Mouse (Mus musculus) natural killer cell, adult 2 months (primary cell): ENCODE data around the gene Slc17a5.

Experiments
- DNase-seq, 2 experiments: peaks; one replicate each; pipeline ENCODE4 v3.0.0; 2022; ENCODE audit warnings: low spot score in 2 of 2

The Slc17a5 gene

DNA sequence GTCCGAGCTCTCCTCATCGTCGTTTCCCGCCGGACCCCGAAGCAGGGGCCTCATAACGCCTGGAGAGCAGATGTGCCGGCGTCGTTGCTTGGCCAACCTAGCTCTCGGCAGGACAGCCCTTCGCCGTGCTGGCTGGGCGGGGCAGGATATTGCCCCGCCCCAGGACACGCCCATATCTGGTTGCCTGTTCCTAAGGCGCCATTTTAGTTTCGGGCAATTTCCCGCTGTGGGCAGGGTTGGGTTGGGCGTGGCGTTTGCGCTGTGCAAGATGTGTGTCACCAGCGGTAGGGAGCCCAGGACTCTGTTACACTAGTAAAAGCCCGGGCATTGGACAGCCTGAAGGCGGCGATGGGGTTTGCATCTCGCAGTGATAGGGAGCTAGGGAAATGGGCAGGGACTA, at the start of gene Slc17a5:
Gene Slc17a5 (minus strand): TSS at position 128 of the 400 bp plus-strand sequence.
- peak; percentile 93 to 94 for DNase-seq

DNA sequence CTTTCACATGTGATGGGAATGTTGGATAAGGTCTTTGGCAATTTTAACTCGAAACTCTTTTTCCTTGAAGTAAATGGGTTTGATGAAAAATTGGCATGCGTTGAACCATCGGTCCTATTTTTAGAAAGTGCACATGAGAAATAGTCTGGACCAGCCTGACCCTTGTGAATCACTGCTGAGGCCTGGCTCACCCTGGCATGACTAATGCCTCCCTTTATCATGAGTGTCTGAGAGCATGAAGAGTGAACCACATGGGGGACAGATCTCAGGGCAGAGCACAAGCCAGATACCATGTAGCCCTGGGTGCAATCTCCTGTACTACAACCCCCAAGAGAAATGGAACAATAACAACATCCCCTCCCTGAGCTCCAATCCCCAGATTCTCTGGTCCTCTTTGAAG, 46.1 kb upstream of the Slc17a5 start:
- no peak for DNase-seq

DNA sequence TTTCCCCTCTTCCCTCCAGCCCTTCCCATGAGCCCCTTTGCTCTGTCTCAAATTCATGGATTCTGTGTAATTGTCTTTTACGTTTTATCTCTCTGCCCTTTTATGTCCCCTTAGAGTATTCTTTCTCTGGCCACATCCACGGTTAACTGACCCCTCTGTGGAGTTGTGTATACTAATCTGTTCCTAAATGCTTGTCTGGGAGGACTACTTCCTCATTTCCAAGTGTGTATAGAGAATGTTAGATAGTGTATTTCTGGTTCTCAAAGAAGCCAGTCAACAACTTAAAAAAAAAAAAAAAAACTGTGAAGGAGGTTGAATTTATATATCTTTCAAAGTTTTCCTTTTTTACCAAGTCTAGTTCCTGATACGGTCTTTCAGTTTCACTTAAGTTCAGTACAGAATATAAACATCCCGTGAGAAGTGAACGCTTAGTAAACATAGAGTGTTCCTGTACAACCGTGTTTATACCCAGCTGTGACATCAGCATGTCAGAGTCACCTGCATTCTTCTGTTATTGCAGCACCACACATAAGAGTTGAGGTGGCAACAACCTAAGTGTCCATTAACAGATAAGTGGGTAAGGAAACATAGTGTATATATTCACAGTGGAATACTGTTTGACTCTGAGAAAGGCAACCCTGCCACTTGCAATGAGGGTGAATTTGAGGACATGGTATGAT, 44.1 kb upstream of the Slc17a5 start:
- no peak for DNase-seq

GRCm38 (mm10) chr9:78629991-78630390, 42.1 kb upstream of the Slc17a5 start:
- no peak for DNase-seq

- DNase-seq, result no peak
Observed at GRCm38 (mm10) chr9:78623301-78623747, 35.5 kb upstream of the Slc17a5 start.

DNA sequence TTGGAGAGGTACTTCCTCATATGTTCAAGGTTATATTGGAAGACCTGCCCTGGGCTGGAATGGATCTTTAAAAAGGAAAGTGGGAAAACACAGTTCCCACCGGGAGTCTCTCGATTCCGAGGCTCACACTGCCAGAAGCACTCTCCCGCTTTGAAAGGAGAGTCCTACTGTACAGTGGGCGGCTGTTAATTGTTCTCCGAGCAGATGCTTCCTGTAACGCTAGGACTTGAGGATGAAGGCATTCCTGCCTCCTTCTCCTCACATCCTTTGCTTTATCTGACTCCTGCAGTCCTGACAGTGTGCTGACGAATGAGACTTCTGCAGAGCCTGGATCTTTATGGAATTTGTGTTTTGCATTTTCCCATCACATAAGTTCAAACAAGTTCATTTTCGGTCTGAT, 31.4 kb upstream of the Slc17a5 start:
- no peak for DNase-seq

- no peak for DNase-seq
Observed at GRCm38 (mm10) chr9:78615401-78616021, 27.7 kb upstream of the Slc17a5 start, which contains the start of gene Cd109. TSS of gene Cd109 (plus strand) at chr9:78615546.

GRCm38 (mm10) chr9:78614201-78614600, 26.4 kb upstream of the Slc17a5 start:
- no peak for DNase-seq

DNA sequence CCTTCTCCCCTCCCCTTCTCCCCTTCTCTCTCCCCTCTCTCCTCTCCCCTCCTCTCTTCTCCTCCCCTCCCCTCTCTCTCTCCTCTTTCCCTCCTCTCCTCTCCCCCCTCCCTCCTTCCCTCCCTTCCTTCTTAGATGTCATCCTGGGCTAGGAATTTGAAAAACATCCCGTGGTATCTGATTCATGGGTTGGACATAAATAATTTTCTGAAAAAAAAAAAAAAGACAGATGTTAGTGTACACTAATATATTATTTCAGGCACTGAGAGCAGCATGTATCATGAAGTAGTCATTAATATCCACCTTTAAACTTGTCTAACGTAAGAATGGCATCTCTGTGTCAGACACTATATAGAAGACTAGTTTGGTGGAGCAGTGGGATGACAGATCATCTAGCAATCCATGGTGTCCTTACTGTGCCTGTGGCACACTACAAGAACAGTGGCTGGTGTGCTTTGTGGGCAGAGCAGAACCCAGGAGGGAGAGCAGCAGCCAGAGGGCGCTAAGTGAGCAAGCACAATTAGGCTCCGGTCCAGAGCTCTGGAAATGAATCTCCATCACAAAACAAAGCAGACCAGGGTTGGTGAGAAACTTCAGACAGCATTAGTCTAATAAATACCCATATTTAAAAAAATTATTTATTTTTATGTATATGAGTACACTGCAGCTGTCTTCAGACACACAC, 13.3 kb upstream of the Slc17a5 start:
- no peak for DNase-seq

GRCm38 (mm10) chr9:78599927-78600326, 12.1 kb upstream of the Slc17a5 start:
- no peak for DNase-seq

DNA sequence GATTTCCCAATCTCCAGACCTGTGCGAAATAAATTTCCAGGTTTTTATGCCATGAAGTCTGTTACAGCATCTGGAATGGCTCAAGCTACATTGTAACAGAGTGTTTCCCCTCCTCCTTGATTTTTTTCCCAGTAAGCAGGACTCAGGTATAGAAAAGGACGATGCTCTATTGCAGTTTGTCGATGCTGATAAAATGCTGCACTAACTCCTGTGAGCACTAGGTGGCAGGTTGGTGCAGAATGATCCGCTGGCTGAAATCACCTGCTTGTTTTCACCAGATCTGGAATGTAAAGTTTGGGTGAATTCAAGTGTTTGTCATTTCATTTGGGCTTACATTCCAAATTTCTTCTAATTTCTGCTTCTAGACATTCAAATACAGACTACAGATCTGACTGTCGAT, 9.0 kb upstream of the Slc17a5 start:
- peak; percentile 3 to 20 for DNase-seq

GRCm38 (mm10) chr9:78595769-78596555, 8.1 kb upstream of the Slc17a5 start:
- no peak for DNase-seq

DNA sequence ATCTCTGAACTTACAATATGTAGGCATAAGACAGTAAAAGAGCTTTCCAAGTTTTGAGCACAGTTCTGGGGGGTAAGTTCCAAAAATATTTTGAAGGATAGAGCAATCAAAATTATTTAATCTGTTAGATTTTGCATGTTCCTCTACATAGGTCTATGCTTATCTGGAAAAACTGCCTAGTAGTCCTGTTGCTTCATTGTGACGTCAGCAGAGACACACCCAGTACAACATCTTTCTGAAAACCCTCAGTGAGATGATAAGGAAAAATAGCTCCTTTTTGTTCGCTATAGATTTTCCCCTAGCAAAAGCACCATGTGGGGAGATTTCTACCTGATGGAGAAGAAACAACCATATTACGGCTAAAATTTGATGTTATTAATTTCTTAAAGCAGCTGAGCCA, 7.4 kb upstream of the Slc17a5 start:
- no peak for DNase-seq

- DNase-seq, result no peak
Observed at GRCm38 (mm10) chr9:78590471-78590870, 2.6 kb upstream of the Slc17a5 start.

GRCm38 (mm10) chr9:78588411-78589033, 681 bp upstream of the Slc17a5 start:
- peak in 1 of 2 experiments; percentile 61 for DNase-seq

DNA sequence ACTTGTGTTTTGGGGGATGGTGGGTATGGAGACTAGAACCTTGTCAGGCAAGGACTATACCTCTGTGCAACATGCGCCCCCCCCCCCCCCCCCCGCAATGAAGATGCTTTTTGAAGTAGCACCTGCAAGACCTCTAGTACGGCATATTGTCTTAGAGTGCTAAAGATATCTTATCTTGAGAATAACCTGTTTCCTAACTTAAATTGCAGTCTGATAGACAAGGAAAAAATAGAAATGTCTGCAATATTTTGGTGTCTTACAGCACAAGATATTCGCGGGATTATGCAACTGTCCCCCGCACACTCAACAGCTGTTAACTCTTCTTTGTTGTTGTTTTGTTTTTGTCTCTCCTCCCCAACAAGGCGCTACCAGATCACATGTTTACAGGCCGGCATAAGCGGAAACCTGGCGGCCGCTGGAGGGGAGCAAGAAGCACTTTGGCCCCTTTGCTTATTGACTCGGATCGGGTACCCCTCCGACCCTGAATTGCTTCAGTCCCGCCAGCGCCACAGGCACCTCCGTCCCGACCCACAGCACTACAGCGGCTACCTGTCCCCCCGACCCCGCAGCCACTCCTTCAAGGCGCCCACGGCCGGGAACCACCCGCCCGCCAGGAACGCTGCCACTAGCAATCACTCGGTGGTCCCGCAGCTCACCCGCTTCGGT, 490 bp downstream of the Slc17a5 start:
- DNase-seq, result peak; percentile 29 to 35

DNA sequence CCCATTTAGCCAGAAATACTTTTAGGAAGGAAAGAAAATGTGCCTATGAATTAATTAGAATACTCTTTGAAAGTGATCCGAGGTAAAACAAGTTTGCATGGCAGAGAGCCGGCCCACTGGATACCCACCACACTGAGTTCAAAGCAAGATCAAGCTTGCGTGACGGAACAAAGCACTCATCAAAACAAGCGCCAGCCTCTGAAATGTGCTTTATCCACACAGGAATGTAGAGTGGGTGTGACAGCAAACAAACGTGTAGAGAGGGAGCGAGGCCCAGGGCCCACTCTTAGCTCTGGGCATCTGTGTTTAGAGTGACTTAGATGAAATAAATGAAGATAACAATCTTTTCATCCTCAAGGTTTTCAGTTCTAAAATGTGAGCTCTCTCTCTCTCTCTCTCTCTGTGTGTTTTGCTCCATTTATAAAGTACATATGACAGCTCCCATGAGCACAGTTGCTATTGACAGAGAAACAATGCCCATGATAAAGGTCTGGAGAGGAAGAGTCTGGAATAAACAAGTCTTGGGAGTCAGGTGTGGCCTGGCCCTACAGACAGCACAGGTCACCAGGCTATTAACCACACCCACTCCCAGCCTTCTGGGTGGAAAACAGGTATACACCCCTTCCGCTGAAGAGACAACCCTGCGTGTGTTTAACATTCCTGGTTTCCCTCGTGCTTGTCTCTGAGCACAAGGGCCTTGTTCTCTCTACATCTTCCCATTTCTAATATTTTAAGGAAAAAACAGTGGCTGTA, 8.0 kb downstream of the Slc17a5 start:
- DNase-seq, result no peak

DNA sequence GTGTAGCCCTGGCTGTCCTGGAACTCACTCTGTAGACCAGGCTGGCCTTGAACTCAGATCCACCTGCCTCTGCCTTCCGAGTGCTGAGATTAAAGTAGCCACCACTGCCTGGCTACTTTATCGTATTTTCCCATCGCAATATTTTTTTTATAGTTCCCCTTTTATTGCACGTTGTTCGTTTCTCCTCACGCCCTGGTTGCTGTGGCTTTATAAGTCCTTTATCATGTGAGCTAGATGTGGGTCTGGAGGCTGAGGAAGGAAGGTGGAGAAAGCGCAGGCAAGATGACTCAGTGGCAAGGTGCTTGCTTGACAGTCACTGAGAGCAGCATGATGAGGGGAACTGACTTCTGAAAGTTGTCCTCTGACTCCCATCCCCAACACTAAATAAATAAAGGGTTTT, 9.0 kb downstream of the Slc17a5 start:
- no peak for DNase-seq

GRCm38 (mm10) chr9:78576466-78576865, 11.4 kb downstream of the Slc17a5 start:
- DNase-seq, result no peak

GRCm38 (mm10) chr9:78569934-78570333, 17.9 kb downstream of the Slc17a5 start:
- no peak for DNase-seq
